Mouse (Mus musculus): ENCODE results near the gene Rfwd3.
"Not testable (repeated sequence)": the region's sequence is repeated elsewhere in the genome, so short reads cannot be mapped to it uniquely, and the experiment has no call there.

The Rfwd3 gene

DNA sequence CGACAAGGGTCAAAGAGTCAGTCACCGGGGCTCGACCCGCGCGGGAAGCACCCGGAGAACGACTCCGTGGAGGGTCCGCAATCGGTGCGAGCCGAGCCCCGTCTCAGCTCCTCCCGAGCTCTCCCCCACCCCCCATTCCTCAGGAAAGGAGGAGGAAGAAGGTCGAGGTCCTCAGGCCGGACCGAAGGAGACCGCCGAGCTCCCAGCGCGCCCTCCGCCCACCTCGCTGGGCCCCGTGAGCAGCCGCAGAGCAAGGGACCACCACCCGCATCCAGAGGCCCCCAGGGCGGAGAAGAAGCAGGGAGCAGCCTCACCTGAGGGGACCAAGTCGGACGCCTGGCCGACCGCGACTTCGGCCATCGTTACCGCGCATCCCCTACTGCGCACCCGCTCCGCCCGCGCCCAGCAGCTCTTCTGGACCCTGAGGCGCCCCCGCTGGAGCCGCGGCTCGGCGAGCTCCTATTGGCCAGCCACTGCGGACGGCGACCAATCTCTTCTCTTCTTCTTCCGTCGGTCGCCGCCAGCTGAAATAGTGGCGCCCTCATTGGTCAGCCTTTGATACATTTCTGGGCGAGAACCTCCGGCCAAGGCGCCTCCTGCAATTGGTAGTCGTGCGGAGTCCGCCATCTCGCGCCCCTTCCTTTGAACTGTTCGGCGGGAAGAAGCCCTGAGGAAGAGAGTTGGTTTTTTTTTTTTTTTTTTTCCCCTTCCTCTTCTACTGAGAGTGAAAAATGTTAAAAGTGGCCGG lies at the start of gene Rfwd3:
Rfwd3 (minus strand) TSS at position 402 of the 748 bp plus-strand sequence.
- in situ Hi-C loops (cut with MboI, MseI): no loop called here

DNA sequence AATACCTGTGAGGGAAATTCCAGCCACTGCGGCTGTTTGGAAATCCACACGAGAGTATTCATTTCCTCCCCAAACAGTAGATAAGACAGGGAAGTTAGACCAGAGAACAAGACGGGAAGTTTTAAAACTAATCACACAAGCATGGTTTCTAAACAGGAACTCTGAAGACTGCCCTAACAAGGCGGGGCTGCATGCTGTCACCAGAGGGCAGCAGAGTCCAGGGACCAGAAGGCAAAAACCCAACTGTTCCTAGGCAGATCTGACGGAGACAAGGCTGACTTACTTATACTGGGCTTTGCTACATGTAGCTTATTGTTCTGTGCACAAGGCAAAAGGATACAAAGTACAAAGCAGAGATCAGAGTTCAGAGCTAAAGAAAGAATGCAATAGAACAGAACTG lies 43.2 kb upstream of the Rfwd3 start:
- in situ Hi-C loops (cut with MboI, MseI): loop anchor here (10.0 kb wide), 1 partner anchor 282 kb away; no protein-coding TSS in a partner anchor

DNA sequence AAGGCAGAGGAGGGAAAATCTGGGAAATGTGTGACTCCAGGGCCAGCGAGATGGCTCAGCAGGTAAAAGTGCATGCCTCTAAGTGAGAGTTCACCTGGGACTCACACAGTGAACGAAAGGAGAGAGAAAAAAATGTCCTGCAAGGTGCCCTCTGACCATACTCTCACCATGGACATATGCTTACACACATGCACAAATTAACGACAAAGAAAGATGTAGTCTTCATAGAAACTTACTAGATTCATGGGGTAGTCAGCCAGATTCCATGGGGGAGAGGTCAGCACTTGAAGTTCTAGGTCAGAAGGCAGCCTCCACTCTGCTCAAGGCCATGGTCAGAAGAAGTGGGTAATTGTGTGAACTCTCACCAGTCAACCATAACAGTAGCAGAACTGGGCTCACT lies 40.2 kb upstream of the Rfwd3 start:
- in situ Hi-C loops (cut with MboI, MseI): loop anchor here (10.0 kb wide), 1 partner anchor 285 kb away; no protein-coding TSS in a partner anchor

DNA sequence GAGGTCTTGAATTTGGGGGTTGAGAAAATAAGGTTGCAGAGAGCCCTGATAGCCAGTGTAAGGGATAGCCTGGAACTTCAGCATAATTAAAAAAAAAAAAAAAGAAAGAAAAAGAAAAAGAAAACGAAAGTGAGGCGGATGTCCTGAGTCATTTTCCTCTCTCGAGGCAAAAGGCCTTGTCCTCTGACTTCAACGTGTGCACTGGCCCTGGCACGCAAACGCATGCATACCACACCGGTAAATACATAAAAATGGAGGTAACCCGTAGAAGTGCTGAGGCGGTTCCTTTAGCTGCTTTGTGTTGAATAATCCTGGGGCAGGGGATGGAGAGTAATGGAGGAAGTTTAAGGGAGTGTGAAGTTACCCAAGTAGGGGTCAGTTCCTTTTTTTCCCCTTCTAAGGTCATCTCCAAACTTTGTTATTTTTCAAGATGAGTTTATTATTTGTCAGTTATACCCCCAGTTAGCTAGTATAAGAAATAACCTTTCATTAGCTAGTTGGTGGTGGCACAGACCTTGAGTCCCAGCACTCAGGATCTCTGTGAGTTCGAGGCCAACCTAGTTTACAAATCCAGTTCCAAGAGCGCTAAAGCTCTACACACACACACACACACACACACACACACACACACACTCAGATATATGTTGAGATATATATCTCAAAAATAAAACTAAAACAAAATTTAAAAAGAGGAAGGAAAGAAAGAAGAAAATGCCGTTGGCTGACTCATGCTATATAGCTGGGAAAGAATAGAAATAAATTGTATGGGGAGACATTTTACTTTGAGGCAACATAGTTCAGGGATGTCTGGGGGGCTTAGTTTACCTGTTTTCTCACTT lies 38.6 kb upstream of the Rfwd3 start:
- in situ Hi-C loops (cut with MboI, MseI): no loop called here

DNA sequence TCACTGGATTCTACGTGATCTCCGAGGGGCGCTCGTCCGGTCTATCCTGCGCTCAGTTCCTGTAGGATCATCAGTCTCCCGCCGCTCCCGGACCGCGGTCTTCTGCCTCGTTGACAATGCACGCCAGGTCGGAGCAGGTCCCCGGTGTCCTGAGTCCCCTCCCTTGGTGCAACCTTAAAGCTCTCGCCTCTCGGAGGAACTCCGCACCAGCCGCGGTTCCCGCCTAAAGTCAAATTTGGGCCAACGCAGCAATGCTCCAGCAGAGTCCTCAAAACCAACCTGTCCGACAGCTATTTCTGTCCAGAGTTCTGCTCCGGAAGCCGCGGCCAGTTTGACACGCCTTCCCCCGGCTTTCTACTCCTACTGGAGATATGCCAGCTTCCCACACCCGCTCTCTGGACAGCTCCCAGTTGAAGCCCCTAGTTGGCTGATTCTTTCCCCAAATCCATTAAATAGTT lies 37.9 kb upstream of the Rfwd3 start, which contains the start of gene Mlkl:
Mlkl (minus strand) TSS at position 288 of the 458 bp plus-strand sequence.
- in situ Hi-C loops (cut with MboI, MseI): no loop called here

DNA sequence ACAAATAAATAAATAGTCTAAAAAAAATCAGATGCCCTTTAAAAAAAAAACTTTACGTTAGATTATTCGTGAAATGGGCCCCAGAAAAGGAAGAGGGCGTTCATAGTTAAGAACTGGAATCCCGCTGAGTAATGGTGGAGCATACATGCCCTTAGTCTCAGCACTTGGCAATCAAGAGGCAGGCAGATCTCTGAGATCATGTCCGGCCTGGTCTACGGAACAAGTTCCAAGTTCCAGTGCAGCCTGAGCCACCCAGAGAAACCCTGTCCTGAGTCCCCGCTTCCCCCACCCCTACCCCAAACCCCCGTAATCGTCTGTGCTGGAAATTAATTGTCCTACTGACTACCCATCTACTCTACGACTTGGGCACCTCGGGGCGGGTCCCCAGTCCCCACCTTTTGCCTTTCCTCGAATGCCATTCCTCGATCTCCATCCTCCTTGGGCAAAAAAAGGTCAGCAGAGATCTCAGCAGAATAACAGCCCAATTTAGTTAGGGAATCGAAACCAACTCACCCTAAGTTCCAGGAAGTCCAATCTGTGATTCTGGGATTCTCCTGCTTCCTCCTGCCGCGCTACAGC lies 37.4 kb upstream of the Rfwd3 start:
- in situ Hi-C loops (cut with MboI, MseI): no loop called here

DNA sequence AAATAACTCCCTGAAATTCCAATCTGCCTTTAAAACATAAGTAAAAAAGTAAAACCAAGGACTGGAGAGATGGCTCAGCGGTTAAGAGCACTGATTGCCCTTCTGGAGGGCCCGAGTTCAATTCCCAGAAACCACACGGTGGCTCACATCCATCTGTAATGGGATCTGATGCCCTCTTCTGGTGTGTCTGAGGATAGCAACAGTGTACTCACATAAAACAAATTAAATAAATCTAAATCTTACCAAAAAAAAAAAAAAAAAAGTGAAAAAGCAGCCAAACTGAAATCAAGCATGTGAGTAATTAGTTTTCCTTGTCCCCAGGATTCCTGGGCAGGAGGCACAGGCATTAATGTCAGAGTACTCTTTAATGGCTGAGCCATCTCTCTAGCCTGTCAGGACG lies 36.7 kb upstream of the Rfwd3 start:
- in situ Hi-C loops (cut with MboI, MseI): no loop called here

DNA sequence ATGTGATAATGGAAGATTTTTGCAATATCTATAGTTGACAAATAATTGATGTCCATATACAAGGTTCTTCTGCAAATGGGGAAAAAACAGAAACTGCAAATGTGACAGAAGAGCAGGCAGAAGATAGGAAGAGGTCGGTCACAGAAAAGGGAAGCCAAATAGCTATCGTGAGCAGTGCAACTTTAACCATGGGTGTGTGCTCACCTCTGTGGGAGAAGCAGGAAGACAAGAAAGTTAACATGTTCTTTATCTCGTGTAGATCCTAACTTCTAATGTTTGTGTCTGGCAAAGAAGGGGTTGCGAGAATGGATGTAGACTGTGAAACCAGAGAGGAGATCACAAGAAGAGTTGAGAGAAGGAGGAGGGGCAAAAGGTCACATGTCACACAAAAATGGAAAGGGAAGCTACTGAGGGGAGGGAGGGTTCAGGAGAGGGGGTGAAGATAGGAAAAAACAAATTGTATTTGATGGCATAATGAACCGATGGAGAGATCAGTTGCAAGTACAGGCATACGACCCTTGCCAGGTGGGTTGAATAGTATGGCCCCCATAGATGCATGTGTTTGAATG lies 25.3 kb upstream of the Rfwd3 start:
- in situ Hi-C loops (cut with MboI, MseI): no loop called here

DNA sequence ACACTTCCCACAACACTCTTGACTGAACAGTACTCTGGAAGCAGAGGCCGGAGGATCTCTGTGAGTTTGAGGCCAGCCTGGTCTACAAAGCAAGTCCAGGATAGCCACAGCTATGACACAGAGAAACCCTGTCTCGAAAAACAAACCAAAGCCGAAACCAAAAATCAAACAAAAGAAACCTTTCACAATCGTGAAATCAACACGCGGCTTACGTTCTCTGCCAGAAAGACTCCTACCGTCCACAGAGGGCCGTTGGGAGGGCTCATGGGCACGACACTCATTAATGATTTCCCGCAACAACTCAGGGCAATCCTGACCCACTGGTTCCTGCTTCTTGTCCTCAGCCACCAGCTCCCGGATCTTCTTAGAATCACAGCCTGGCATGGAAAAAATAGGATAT lies 14.7 kb upstream of the Rfwd3 start:
- in situ Hi-C loops (cut with MboI, MseI): no loop called here

DNA sequence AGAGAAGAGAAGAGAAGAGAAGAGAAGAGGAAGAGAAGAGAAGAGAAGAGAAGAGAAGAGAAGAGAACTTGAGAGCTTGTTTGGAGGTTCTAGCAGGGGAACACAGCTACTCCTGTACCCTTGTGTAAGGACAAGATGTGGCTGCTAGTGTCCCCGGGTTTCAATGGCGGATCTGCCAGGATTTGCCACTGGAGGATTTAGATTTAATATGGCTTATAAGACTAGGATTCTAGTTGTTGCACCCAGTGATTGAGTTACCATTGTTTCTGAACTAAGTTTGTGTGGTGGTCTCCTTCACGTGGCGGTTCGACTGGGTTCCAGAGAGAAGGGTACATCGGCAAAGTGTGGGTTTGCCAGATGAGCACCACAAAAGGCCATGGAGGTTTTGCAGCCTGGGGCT lies 13.9 kb upstream of the Rfwd3 start:
- in situ Hi-C loops (cut with MboI, MseI): not testable (repeated sequence)

DNA sequence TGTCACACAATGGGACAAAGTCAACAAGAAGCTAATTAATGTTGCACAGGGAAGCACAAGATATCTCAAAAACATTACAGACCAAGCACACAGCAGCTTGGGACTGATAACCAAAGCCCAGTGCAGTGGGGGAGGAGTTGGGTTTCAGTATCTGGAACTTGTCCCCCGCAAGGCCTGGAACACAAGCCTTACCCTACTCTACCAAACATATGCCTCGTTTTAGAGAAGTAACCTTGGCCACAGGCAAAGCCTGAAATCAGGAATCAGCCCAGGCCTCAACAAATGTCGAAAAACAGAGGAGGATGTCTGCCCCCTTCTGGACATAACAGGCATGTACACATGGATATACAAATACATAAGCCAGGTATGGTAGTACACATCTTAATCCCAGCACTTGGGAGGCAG lies 12.7 kb upstream of the Rfwd3 start:
- in situ Hi-C loops (cut with MboI, MseI): no loop called here

DNA sequence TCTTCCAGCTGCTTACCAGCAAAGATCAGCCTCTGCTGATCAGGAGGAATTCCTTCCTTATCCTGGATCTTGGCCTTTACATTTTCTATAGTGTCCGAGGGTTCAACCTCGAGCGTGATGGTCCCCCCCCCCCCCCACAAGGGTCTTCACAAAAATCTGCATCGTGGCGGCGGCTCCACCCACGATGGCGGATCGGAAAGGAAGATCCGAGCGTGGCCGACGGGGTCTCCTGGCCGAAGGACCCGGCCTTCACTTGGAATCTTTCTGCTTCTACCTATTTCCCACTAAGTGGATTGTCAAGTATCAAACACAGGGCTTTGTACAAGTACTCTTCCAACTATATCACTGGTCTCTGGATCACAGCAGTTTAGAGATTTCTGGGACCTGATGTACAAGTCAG lies 10.0 kb upstream of the Rfwd3 start:
- in situ Hi-C loops (cut with MboI, MseI): not testable (repeated sequence)

DNA sequence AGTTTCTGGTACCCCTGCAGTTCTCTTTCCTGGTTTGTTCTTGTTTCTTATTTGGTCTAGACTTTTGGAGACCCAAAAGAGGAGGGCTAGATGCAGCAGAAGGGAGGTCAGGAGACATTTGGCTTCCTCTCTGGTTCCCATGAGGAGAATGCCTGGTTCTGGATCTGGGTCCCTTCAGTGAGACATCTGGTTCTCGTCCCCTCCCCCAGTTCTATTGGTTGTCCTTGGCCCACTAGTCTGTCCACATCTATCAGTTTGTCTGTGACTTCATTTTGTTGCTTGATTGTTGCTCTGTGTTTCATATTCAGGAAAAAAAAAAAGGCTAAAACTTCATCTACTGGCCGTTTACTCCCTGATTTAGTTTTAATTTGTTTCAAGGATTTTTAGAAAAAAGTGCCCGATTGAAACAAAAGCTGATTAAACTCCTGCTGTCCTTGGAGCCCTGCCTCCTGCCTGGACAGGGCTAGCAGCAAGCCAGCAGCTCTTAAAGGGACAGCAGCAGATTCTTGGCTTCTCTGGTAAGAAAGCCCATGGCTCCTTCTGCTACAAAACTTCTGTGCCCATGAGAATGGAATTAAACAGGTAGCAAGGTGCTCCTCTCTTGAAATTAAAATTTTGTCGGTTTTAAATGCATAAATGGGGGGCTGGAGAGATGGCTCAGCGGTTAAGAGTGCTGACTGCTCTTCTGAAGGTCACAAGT lies 5.2 kb upstream of the Rfwd3 start:
- in situ Hi-C loops (cut with MboI, MseI): no loop called here

DNA sequence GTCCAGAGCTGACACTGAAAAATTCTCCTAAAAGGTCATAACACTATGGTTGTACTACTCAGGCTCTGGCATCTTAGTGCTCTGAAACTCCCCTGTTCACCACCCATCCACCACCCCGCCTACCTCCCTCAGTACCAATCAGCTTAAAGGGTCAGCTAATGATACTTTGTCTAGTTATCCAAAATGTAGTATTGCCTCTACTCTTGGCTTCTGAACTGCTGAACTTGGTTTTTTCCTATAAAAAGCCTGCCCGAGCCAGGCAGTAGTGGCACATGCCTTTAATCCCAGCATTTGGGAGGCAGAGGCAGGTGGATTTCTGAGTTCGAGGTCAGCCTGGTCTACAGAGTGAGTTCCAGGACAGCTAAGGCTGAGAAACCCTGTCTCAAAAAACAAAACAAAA lies 4.3 kb upstream of the Rfwd3 start:
- in situ Hi-C loops (cut with MboI, MseI): no loop called here

DNA sequence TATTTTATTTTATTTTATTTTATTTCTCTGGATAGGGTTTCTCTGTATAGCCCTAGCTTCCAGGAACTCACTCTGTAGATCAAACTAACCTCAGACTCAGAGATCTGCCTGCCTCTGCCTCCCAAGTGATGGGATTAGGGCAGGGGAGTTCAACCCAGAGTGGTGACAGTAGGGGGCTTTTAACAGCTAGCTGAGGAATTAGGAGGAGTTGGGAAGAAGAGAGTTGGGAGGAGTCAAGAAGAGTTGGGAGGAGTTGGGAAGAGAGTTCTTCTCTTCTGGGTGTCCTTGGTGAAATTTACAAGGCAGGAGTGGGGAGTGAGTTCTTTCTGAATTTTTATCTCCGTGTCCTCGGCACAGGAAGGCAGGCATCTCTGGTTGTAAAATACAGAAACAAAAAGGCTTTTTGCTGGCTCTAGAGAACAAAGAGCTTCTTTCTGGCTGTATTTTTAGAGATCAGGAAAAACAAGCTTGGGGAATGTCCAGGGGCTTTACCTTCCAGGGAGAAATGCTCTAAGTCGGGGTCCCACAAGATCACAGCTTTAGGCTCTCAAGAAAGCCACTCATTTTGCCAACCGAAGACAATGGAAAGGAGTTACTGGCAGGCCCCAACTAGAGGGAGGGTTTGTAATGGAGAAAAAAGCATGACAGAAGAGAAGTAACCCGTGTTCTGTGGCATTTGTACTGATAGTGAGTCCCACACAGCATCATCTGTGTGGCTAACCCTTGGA lies 3.2 kb upstream of the Rfwd3 start:
- in situ Hi-C loops (cut with MboI, MseI): not testable (repeated sequence)

DNA sequence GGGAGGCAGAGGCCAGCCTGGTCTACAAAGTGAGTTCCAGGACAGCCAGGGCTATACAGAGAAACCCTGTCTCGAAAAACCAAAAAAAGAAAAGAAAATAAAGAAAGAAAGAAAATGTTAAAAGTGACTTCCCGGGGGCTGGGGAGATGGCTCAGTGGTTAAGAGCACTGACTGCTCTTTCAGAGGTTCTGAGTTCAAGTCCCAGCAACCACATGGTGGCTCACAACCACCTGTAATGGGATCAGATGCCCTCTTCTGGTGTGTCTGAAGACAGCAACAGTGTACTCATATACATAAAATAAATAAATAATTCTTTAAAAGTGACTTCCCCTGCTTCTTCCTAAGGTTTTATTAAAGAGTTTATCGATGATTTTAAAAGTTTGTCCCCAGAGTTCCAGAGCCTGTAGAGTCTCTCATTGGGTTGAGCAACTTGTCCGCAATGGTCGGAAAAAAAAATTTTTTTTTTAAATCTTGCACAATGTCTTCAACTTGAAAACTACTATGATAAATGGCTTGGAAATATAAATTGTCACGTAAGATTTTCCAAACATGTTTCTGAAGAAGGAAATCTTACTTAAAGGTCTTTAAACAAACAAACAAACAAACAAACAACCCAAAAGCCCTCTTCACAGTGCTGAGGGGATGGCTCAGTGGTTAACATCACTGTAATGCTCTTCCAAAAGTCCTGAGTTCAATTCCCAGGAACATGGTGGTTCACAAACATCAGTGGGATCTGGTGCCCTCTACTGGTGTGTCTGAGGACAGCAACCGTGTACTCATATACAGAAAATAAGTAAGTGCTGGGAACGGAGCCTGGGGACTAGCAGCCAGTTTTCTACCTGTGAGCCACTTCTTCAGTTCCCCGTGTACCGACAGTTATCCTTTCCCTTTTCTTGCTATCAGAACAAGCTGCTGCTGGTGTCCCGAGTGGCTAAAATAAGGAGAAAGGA lies 850 bp upstream of the Rfwd3 start:
- in situ Hi-C loops (cut with MboI, MseI): no loop called here

DNA sequence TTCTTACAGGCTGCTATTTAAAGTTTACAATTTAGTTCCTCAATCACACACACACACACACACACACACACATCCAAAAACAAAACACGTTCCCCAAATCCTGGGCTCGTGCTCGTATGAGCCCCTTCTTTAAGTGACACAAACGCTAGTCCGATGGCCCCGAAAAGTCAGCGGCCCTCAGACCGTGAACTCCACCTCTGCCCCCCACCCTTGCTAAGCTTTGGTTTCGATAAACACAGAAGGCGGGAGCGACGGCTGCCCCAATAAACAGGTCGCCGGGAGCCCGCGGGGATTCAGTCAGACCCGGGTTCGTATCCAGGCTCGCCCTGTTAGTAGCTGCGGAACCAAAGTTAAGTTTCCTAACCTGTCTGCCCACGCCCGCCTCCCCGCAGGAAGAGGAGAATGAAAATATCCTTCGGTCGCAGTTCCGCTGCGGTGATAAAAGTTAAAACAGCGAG lies 630 bp downstream of the Rfwd3 start:
- in situ Hi-C loops (cut with MboI, MseI): no loop called here

DNA sequence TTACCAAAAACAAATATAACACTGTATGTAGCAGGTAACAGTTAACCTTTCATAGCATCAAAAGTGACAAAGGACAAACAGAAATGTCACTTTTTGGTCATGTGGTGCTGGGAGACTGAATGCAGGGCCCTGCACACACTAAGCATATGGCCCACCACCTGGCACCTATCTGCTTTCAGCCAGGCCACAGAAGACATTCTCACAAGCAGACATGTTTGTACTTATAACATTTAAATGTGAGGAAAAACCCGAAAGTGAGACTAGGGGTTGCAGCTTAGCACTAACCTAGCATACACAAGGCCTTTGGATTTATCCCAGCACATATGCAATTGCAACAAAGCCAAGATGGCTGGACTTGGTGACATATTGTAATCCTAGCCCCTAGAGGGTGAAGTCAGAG lies 2.0 kb downstream of the Rfwd3 start:
- in situ Hi-C loops (cut with MboI, MseI): no loop called here

DNA sequence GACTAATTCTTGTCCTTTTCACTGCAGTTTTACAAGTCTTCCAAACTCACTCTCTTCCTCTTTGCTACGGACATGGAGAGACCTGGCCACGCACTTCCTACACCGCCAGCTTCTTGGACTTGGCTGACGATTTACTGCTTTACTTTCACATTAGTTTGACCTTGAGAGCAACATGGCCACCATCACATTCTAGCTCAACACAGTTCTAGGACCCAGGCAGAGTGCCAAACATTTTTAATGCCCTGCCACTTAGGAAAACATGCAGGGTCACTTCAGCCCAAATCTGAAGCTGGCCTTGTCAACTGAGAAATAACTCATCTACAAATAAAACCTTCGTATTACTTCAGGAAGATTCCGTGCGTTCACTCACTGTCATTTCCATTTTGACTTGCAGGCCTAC lies 8.3 kb downstream of the Rfwd3 start:
- in situ Hi-C loops (cut with MboI, MseI): no loop called here

All from T-helper 2 cell (primary cell).